Mouse (Mus musculus): Measurements from ENCODE around the gene Vegfb.
"Not testable (repeated sequence)": the region's sequence is repeated elsewhere in the genome, so short reads cannot be mapped to it uniquely, and the experiment has no call there.

- TF ChIP-seq CTCF (conservative IDR thresholded peaks at IDR 0.05; ENCODE audit: low read length); POU5F1 (IDR thresholded peaks at IDR 0.05; ENCODE audit: borderline replicate concordance, low read length); NANOG (IDR thresholded peaks at IDR 0.05; ENCODE audit: borderline replicate concordance, low read length): not testable (repeated sequence)
Measured at GRCm38 (mm10) chr19:6991166-6991565, 3.7 kb upstream of the Vegfb start.

Measured in E14TG2a.4 (cell line).